Mouse (Mus musculus) CH12.LX (cell line): ENCODE data around the gene Larp7. TPM values are rescaled to one million over a fixed set of nuclear protein-coding genes. Genes with fewer than 3 reads are reported as not detected.

Source experiments
- DNase-seq: peaks from one replicate; pipeline ENCODE4 v3.0.0-alpha.2; 2013; ENCODE audit errors: extremely low read depth
- H3K27ac ChIP-seq: 2 replicates; pipeline ENCODE4 v1.5.1; 2012; ENCODE audit warnings: low read depth, mild to moderate bottlenecking, control low read depth, moderate library complexity; ENCODE audit not compliant: insufficient read depth
- H3K27me3 ChIP-seq: replicated peaks from 2 replicates; pipeline ENCODE3; 2012; ENCODE audit warnings: inconsistent platforms
- H3K36me3 ChIP-seq, 2 experiments: replicated peaks in 1 of 2; 2 replicates each; pipeline versions ENCODE3 to v1.6.1; 2012; ENCODE audit warnings: inconsistent platforms in 1 of 2, low read length in 1 of 2, mild to moderate bottlenecking in 1 of 2, mixed read lengths in 1 of 2, moderate library complexity in 1 of 2; ENCODE audit not compliant: control insufficient read depth in 1 of 2, insufficient read depth in 1 of 2
- H3K4me1 ChIP-seq, 2 experiments: 2 replicates each; pipeline ENCODE4 v1.6.1; 2012; ENCODE audit warnings: inconsistent platforms in 1 of 2, moderate library complexity in 1 of 2; ENCODE audit not compliant: insufficient read depth in 2 of 2, control insufficient read depth in 1 of 2
- H3K4me2 ChIP-seq: 2 replicates; pipeline ENCODE4 v1.6.1; 2012; ENCODE audit warnings: low read depth, mild to moderate bottlenecking, control low read depth; ENCODE audit not compliant: poor library complexity, insufficient read depth, severe bottlenecking
- H3K4me3 ChIP-seq, 3 experiments: fragments of 150-350 bp in 1 of 3; sonication (generic) in 1 of 3; replicated peaks in 1 of 3; 2 replicates each; pipeline versions ENCODE3 to v1.5.1; 2011 to 2012; ENCODE audit warnings: low read depth in 2 of 3, low read length in 2 of 3, mild to moderate bottlenecking in 2 of 3, moderate library complexity in 2 of 3, control low read depth in 1 of 3, improper control_type of control experiment in 1 of 3, inconsistent platforms in 1 of 3, mixed read lengths in 1 of 3; ENCODE audit not compliant: poor library complexity in 1 of 3
- H3K79me2 ChIP-seq: replicated peaks from 2 replicates; pipeline ENCODE4 v1.6.1; 2012; ENCODE audit warnings: mild to moderate bottlenecking, moderate library complexity; ENCODE audit not compliant: control insufficient read depth, poor library complexity, insufficient read depth, severe bottlenecking; ENCODE audit errors: extremely low read depth
- H3K9ac ChIP-seq: 2 replicates; pipeline ENCODE4 v1.6.1; 2012; ENCODE audit warnings: low read depth, mild to moderate bottlenecking, control low read depth, moderate library complexity; ENCODE audit not compliant: insufficient read depth
- H3K9me3 ChIP-seq: replicated peaks from 2 replicates; pipeline ENCODE3; 2012; ENCODE audit warnings: low read length, inconsistent platforms, mixed read lengths
- CHD2 ChIP-seq: IDR thresholded peaks from 2 replicates; pipeline ENCODE4 v1.6.1; 2011; ENCODE audit warnings: low read length, improper control_type of control experiment
- CTCF ChIP-seq, 2 experiments: IDR thresholded peaks in 1 of 2; conservative IDR thresholded peaks in 1 of 2; 2 replicates each; pipeline ENCODE4 v1.5.1; 2011 to 2012; ENCODE audit warnings: low read depth in 2 of 2, low read length in 2 of 2, improper control_type of control experiment in 1 of 2, inconsistent platforms in 1 of 2, mild to moderate bottlenecking in 1 of 2, moderate library complexity in 1 of 2
- E2F4 ChIP-seq: IDR thresholded peaks from 2 replicates; pipeline ENCODE4 v1.6.1; 2011; ENCODE audit warnings: low read depth, low read length, improper control_type of control experiment; ENCODE audit not compliant: insufficient replicate concordance
- EP300 ChIP-seq: IDR thresholded peaks from 2 replicates; pipeline ENCODE4 v1.6.1; 2011; ENCODE audit warnings: low read length, improper control_type of control experiment
- MAZ ChIP-seq: IDR thresholded peaks from 2 replicates; pipeline ENCODE4 v1.6.1; 2012; ENCODE audit warnings: low read depth, mild to moderate bottlenecking, inconsistent platforms, low read length, improper control_type of control experiment, moderate library complexity
- MEF2A ChIP-seq: IDR thresholded peaks from 2 replicates; pipeline ENCODE4 v1.6.1; 2014; ENCODE audit warnings: low read depth, mild to moderate bottlenecking, inconsistent platforms, low read length, improper control_type of control experiment, borderline replicate concordance
- MXI1 ChIP-seq: IDR thresholded peaks from 2 replicates; pipeline ENCODE4 v1.6.1; 2011; ENCODE audit warnings: mild to moderate bottlenecking, low read depth, low read length, improper control_type of control experiment
- SIN3A ChIP-seq: IDR thresholded peaks from 2 replicates; pipeline ENCODE4 v1.6.1; 2012; ENCODE audit warnings: low read length, improper control_type of control experiment, inconsistent platforms
- SMC3 ChIP-seq: IDR thresholded peaks from 2 replicates; pipeline ENCODE4 v1.6.1; 2011; ENCODE audit warnings: low read depth, low read length, improper control_type of control experiment
- UBTF ChIP-seq: IDR thresholded peaks from 2 replicates; pipeline ENCODE4 v1.6.1; 2012; ENCODE audit warnings: low read depth, mild to moderate bottlenecking, inconsistent platforms, low read length, improper control_type of control experiment, moderate library complexity
- USF2 ChIP-seq: conservative IDR thresholded peaks from 2 replicates; pipeline ENCODE4 v1.6.1; 2011; ENCODE audit warnings: low read depth, low read length, improper control_type of control experiment
- ZNF384 ChIP-seq: IDR thresholded peaks from 2 replicates; pipeline ENCODE4 v1.6.1; 2012; ENCODE audit warnings: low read depth, low read length, improper control_type of control experiment, inconsistent platforms
- dilution Hi-C: fragments of 300-500 bp; cut with MboI; formaldehyde crosslinking; loops from 2 replicates; pipeline ENCODE4 v1.14.3; 2020; ENCODE audit warnings: low sequenced_read_pairs; ENCODE audit not compliant: extremely low pct_unique_long_range_greater_than_20kb, extremely low pct_ligation_motif_present
- in situ Hi-C: fragments of 300-500 bp; cut with MboI; formaldehyde crosslinking; loops from 3 replicates; pipeline ENCODE4 v1.14.3; 2019; ENCODE audit warnings: low sequenced_read_pairs, low pct_ligation_motif_present, low pct_unique_long_range_greater_than_20kb, mixed read lengths
- polyA plus RNA-seq: library from polyadenylated mRNA; unstranded; fragments of >175 nt; gene quantifications from 2 replicates; pipeline ENCODE4 v1.2.1, GENCODE M21; 2012; ENCODE audit warnings: low read depth; ENCODE audit not compliant: insufficient read length
- total RNA-seq, 2 experiments: library from RNA; depleted of rRNA; stranded (reverse); fragments of 300-350 nt in 1 of 2; fragments of >200 nt in 1 of 2; gene quantifications; 2 replicates each; pipeline ENCODE4 v1.2.3; 2012 to 2014

Larp7 gene
- total and polyA plus RNA-seq, 3 experiments: 28.9 to 70.6 (median 35.5) TPM

DNA sequence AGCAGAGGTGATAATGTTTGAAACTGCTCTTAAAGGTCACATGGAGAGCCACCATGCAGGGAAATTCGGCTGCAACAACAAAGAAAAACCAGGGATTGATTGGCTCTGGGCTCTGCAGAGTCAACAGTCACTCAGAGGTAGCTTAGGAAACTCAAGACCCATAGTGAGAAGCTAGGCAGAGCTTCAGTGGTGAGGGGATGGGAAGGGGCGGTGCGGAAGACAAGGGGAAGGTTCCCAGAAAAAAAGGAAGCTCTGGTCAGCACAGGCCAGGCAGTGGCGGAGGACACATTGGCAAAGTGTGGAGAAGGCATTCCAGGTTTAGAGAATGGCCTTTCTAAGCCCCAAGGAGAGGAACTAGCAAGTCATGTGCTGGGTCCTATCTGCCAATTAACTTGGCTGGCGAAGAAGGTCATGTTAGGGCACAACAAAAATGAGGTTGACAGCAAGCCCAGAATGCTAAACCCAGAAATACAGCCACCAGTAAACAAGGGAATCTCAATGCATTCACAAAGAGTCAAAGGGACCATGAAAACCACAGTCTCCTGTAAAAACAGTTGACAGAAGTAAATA is 25.6 kb downstream of the Larp7 start:
- Histone ChIP-seq H3K27me3 (no peaks in the 10 kb centered on the region), H3K9me3 (no peaks in the 10 kb centered on the region), H3K27ac (no peak overlapping the region), H3K4me3 (no peak overlapping the region), H3K36me3 (no peaks in the 10 kb centered on the region), H3K9ac (no peak overlapping the region), H3K4me1 (peaks cover 4 to 14% of the 10 kb centered on the region in 2 experiments), H3K4me2 (no peak overlapping the region), H3K79me2 (no peaks in the 10 kb centered on the region)
- DNase-seq: no peak
- dilution Hi-C loops: no loop called here
- TF ChIP-seq SIN3A: no peak
- in situ Hi-C loops: loop anchor here (25.0 kb wide), 1 partner anchor 190 kb away; no protein-coding TSS in a partner anchor

DNA sequence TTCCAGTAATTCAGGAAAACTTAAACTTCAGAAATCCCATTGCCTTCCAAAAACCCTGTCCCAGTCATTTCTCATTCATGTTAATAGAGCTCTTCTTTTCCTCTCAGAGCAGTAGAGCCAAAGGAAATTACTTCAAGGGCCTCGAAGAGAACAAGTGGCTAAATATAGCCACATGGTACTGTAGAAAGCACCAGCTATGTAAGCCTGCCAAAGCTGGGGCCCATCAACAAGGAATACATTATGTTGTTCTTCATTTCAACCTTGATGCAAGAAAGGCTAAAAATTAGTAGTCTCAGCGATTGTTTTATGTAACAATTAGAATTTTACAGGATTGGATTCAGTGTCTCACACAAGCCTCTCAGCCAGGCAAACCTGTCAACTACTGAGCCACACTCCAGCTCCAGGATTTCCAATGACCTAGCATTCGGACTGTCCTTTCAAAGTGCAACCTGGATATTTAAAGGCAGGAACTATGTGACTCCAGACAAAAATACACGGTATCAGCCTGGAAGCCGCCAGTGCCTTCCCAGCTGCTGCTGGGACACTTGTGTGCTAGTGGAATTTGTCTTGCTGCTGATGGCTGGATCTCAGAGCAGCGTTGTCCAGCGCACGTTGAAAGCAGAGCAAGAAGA is 27.8 kb downstream of the Larp7 start:
- no peak overlapping the region for H3K9ac ChIP-seq
- no peaks in the 10 kb centered on the region for H3K79me2 ChIP-seq
- TF ChIP-seq MEF2A: no peak
- TF ChIP-seq E2F4: no peak
- TF ChIP-seq MXI1: no peak
- no peak for TF ChIP-seq USF2
- TF ChIP-seq UBTF: no peak
- no peak for TF ChIP-seq CTCF (conservative IDR thresholded peaks at IDR 0.05 in 1 of 2, IDR thresholded peaks at IDR 0.05 in 1 of 2; ENCODE audit: low read depth in 2 of 2, low read length in 2 of 2)
- TF ChIP-seq MAZ: no peak
- TF ChIP-seq ZNF384: no peak
- no peak for TF ChIP-seq CHD2
- TF ChIP-seq SMC3: no peak
- in situ Hi-C loops (loop anchor here (25.0 kb wide), 1 partner anchor 188 kb away; no protein-coding TSS in a partner anchor), dilution Hi-C loops (no loop called here)
- H3K4me1 ChIP-seq: peaks cover 4 to 16% of the 10 kb centered on the region in 2 experiments
- DNase-seq: no peak
- H3K27me3 ChIP-seq: no peaks in the 10 kb centered on the region
- no peak overlapping the region for H3K27ac ChIP-seq
- H3K36me3 ChIP-seq: no peaks in the 10 kb centered on the region
- H3K4me2 ChIP-seq: no peak overlapping the region
- H3K4me3 ChIP-seq: no peak overlapping the region
- no peaks in the 10 kb centered on the region for H3K9me3 ChIP-seq

DNA sequence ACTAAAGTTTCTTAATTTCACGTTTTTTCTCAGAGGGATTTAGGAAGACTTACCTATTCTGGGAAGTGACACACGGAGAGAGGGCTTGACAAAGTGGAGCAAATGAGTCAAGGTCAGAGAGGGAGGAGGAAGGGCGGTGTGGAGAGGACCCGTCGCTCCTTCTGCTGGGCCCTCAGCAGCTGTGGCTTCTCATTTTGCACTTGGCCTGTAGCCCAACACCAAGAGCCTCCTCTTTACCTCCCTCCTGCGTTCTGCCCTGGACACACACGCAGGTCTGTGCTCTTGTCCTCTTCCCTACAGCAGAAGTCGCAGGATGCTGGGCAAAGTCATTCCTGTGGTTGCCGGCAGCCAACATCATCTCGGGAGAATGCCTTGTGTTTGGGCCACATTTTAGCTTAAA is 32.0 kb downstream of the Larp7 start:
- in situ Hi-C loops: no loop called here
- peaks cover 4 to 16% of the 10 kb centered on the region in 2 experiments for H3K4me1 ChIP-seq
- no peak overlapping the region for H3K4me2 ChIP-seq

More for the DNA sequence above, 32.0 kb downstream of the Larp7 start:
- Histone ChIP-seq H3K4me3 (no peak overlapping the region), H3K79me2 (no peaks in the 10 kb centered on the region), H3K9ac (no peak overlapping the region), H3K9me3 (no peaks in the 10 kb centered on the region), H3K36me3 (no peaks in the 10 kb centered on the region), H3K27me3 (no peaks in the 10 kb centered on the region), H3K27ac (no peak overlapping the region)
- dilution Hi-C loops: no loop called here
- no peak for DNase-seq
- TF ChIP-seq EP300: no peak
